Mouse (Mus musculus): ENCODE data around the gene Mcoln2. TPM values are rescaled to one million over a fixed set of nuclear protein-coding genes. Genes with fewer than 3 reads are reported as not detected.

Gene Mcoln2
- polyA plus RNA-seq, 1 experiment from 2014 or later = 0.41 TPM

DNA sequence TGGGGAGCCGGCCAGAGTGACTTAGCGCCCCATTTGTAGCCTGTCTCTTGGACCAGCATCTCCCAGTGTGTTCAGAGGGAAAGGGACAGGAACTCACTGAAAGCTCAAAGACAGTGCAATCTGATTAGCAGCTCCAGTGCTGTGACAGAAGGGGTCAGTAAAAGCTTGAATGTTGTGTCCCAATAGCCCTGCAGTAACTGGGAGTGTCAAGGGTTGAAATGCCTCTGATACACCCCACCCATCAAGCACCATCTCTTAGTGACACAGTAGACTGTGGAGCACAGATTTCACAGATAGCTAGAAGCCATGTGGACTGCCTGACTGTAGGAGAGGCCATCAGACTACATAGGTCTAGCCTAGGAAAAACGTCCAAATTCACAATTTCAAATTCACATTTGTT, 77.8 kb downstream of the Mcoln2 start:
- H3K36me3 ChIP-seq = no peaks in the 10 kb centered on the region
- H3K27ac ChIP-seq = no peak overlapping the region
- H3K4me3 ChIP-seq = no peak overlapping the region
- peaks cover 16% of the 10 kb centered on the region; the same call in 1 of the 2 replicates for H3K4me1 ChIP-seq (replicated peaks)
- DNase-seq (ENCODE audit: low spot score) = no peak
- WGBS = 63% methylated on average over 3 of the region's 3 CpGs
- no peaks in the 10 kb centered on the region for H3K9me3 ChIP-seq
- peaks cover 23% of the 10 kb centered on the region for H3K27me3 ChIP-seq (ENCODE audit: insufficient read depth, poor library complexity, severe bottlenecking)

DNA sequence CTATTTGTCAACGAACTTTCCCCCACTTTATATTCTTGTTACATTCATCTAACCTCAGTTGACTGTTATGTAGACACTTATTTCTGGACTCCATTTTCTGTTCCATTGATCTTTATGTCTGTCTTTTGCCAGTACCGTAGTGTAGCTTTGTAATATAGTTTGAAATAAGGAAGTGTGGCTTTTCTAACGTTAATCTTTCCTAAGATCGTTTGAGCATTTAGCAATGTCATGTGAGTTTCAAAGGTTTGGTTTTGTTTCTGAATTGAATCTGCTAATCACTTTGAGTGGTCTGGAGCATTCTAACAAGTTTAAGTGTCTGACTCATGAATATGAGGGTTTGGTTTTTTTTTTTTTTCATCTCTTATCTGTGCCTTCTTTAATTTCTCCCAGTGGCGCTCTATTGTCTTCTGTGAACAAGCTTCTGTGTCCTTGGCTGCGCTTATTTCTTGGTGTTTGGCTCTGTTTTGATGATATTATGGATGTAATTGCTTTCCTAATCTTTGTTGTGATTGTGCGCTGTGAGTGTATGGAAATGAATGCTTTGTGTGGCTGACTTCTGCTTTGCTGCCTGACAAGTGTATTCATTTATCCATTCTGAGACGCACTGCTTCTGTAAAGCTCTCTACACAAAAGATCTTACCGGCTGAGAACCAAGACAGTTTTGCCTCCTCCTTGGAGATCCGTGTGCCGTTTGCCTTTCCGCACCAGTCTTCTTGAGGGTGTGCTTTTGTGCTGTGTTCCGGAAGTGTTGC, 79.1 kb downstream of the Mcoln2 start:
- Histone ChIP-seq H3K4me3 (no peak overlapping the region), H3K27ac (no peak overlapping the region), H3K36me3 (no peaks in the 10 kb centered on the region), H3K9me3 (no peaks in the 10 kb centered on the region), H3K27me3 (ENCODE audit: insufficient read depth, poor library complexity, severe bottlenecking) (peaks cover 11% of the 10 kb centered on the region), H3K4me1 (replicated peaks) (peaks cover 16% of the 10 kb centered on the region; the same call in 1 of the 2 replicates)
- 72% methylated on average over 13 of the region's 13 CpGs for WGBS
- no peak for DNase-seq (ENCODE audit: low spot score)

DNA sequence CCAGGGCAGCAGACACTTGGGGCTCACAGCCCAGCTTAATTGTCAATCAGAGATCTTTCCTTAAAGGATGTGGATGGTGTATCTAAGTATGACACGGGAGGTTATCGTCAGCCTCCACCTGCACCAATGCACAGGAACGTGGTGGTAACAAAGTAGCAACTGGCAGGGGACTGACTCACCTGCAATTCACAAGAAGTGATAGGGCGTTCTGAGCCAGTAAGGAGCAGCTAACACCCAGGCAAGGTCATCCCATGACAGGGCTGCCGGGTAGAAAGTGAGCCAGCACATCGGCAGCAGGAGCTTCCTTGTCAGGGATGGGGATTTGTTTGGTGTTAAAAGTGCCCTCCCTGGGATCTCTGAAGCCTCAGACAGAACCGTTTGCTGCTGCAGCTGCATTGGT, 83.1 kb downstream of the Mcoln2 start:
- Histone ChIP-seq H3K36me3 (no peaks in the 10 kb centered on the region), H3K9me3 (no peaks in the 10 kb centered on the region), H3K4me3 (no peak overlapping the region), H3K27ac (no peak overlapping the region), H3K4me1 (replicated peaks) (peaks cover 13% of the 10 kb centered on the region; the same call in 1 of the 2 replicates), H3K27me3 (ENCODE audit: insufficient read depth, poor library complexity, severe bottlenecking) (no peaks in the 10 kb centered on the region)
- no peak for DNase-seq (ENCODE audit: low spot score)
- 75% methylated on average over 7 of the region's 7 CpGs for WGBS

DNA sequence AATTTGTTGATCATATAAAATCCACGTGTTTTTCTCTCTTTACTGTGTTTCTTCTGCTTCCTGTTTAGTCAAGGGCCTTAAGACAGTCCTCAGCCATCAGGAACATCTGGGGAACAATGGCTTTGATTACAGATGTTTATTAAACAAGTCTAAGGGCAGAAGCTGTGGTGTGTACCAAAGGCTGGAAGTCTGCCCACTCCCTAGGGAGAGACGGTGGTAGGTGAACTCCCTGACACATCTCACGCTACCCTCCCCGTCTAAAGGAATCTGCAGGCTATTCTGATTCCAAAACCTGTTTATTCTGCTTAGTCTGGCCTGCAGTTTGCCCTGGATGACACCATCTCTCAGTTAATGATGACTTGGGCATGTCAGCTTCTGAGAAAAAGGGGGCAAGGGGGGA, 84.1 kb downstream of the Mcoln2 start:
- WGBS = 66% methylated on average over 4 of the region's 4 CpGs
- no peaks in the 10 kb centered on the region for H3K36me3 ChIP-seq
- peaks cover 7% of the 10 kb centered on the region; the same call in 1 of the 2 replicates for H3K4me1 ChIP-seq (replicated peaks)
- no peaks in the 10 kb centered on the region for H3K9me3 ChIP-seq
- H3K27me3 ChIP-seq (ENCODE audit: insufficient read depth, poor library complexity, severe bottlenecking) = no peaks in the 10 kb centered on the region
- no peak overlapping the region for H3K4me3 ChIP-seq
- no peak for DNase-seq (ENCODE audit: low spot score)
- no peak overlapping the region for H3K27ac ChIP-seq

DNA sequence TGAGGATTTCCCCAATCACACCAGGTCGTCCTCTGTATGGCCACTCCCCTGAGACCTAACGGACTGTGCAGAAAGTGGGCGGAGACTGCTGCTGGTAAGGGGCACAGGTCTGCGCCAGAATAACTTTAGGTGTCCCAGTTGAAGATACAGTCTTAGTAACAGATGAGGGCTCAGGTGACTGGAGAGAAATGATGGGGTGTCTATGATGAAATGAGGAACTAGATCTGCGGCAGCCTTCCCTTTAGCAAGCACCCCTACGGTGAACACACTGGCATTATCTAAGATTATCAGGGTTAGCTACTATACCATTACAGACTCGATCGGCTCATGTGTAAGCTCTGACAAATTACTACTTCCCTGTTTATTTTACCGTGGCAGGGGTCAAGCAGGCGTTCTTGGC, 84.9 kb downstream of the Mcoln2 start:
- Histone ChIP-seq H3K36me3 (no peaks in the 10 kb centered on the region), H3K9me3 (no peaks in the 10 kb centered on the region), H3K4me3 (no peak overlapping the region), H3K27me3 (ENCODE audit: insufficient read depth, poor library complexity, severe bottlenecking) (no peaks in the 10 kb centered on the region), H3K4me1 (replicated peaks) (no peaks in the 10 kb centered on the region), H3K27ac (no peak overlapping the region)
- WGBS = 77% methylated on average over 10 of the region's 10 CpGs
- DNase-seq (ENCODE audit: low spot score) = no peak

DNA sequence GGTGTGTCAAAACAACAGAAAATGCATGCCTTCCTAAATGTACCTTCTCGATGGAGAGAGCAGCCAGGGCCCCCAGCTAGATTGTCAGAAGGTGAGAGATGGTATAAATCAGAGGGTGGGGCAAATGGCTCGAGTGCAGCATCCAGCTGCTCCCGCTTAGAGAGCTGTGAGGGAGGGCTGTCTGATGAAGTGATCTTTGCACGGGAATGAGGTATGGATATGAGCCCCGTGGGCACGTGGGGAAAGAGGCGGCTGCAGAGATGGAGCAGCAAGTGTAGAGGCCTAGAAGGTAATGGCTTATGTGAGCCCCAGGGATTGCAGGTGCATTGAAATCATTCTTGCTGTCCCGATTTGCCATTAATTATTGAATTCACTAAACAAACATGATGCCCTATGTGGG, 86.6 kb downstream of the Mcoln2 start:
- Histone ChIP-seq H3K36me3 (no peaks in the 10 kb centered on the region), H3K27me3 (ENCODE audit: insufficient read depth, poor library complexity, severe bottlenecking) (no peaks in the 10 kb centered on the region), H3K4me1 (replicated peaks) (no peaks in the 10 kb centered on the region), H3K27ac (no peak overlapping the region), H3K9me3 (no peaks in the 10 kb centered on the region), H3K4me3 (no peak overlapping the region)
- 80% methylated on average over 8 of the region's 8 CpGs for WGBS
- DNase-seq (ENCODE audit: low spot score) = no peak

DNA sequence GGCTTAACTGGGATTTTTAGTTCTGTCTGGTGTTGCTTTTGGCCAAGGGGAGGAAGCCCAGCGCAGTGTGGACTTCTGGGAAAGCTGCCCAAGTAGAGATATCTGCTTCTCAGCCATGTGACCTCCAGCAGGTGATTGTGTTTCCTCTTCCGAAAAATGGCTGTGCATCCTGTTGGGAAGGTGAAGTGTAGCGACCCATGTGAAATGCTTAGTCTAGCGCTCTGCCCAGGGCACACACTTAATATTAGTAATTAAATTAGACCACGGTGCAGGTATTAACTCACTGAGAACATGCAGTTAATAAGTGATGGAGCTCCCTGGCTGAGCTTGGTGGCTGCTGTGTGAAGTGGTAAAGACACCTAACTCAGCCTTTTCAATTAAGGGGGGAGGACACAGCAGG, 88.0 kb downstream of the Mcoln2 start:
- no peak for DNase-seq (ENCODE audit: low spot score)

DNA sequence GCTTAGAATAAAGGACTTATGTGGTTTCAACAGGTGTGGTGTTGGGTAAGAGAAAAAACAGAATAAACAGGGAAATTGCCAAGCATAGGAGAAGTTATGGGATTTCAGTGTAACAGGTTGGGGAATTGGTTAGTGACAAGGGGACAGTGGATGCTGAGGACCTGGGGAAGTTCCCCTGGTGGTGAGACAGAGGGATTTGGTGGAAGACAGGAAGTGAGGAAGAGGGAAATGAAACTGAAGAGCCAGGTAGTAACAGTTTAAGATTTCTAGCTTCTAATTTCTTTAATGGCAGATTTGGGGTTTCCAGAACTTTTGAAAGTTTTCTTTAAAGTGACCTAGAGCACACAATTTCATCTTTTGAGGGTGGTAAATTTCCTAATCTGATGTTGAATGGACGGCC, 95.0 kb downstream of the Mcoln2 start:
- no peaks in the 10 kb centered on the region for H3K27me3 ChIP-seq (ENCODE audit: insufficient read depth, poor library complexity, severe bottlenecking)
- no peaks in the 10 kb centered on the region for H3K9me3 ChIP-seq
- 92% methylated on average over 1 of the region's 1 CpGs for WGBS
- no peak overlapping the region for H3K4me3 ChIP-seq
- no peak overlapping the region for H3K27ac ChIP-seq
- 0 out of 2 replicates have a peak, but pooled peaks cover under 1% of the 10 kb centered on the region for H3K4me1 ChIP-seq (replicated peaks)
- H3K36me3 ChIP-seq = no peaks in the 10 kb centered on the region
- DNase-seq (ENCODE audit: low spot score) = no peak

More for the DNA sequence above, 88.0 kb downstream of the Mcoln2 start:
- no peak overlapping the region for H3K27ac ChIP-seq
- WGBS = 88% methylated on average over 5 of the region's 5 CpGs
- no peaks in the 10 kb centered on the region for H3K4me1 ChIP-seq (replicated peaks)
- H3K27me3 ChIP-seq (ENCODE audit: insufficient read depth, poor library complexity, severe bottlenecking) = no peaks in the 10 kb centered on the region
- no peaks in the 10 kb centered on the region for H3K36me3 ChIP-seq
- no peak overlapping the region for H3K4me3 ChIP-seq
- H3K9me3 ChIP-seq = no peaks in the 10 kb centered on the region

Other genes starting within 250 kb of the Mcoln2 start
- 48.4 and 48.5 TPM in 2 replicates for gene Bcl10, start 227.0 kb upstream of the Mcoln2 start, polyA plus RNA-seq (2016; fragmentation: Nextera tagmentation; extraction: Ambion mirVana)
- gene 2410004B18Rik, start 211.8 kb upstream of the Mcoln2 start, polyA plus RNA-seq (2016; fragmentation: Nextera tagmentation; extraction: Ambion mirVana) = 54.7 and 56.4 TPM in 2 replicates
- 0.92 and 1.3 TPM in 2 replicates for gene Syde2, start 162.0 kb upstream of the Mcoln2 start, polyA plus RNA-seq (2016; fragmentation: Nextera tagmentation; extraction: Ambion mirVana)
- gene Wdr63, start 41.7 kb upstream of the Mcoln2 start, polyA plus RNA-seq (2016; fragmentation: Nextera tagmentation; extraction: Ambion mirVana) = 0.50 and 1.1 TPM in 2 replicates
- 4.9 and 8.6 TPM in 2 replicates for gene Mcoln3, start 32.4 kb upstream of the Mcoln2 start, polyA plus RNA-seq (2016; fragmentation: Nextera tagmentation; extraction: Ambion mirVana)
- gene Lpar3, start 71.1 kb downstream of the Mcoln2 start, polyA plus RNA-seq (2016; fragmentation: Nextera tagmentation; extraction: Ambion mirVana) = 0.68 and 1.00 TPM in 2 replicates